10 mouse cellular contexts compared by ENCODE assay signal in genomic region chr2:13672946-13673345, GRCm38 (mm10).
DNase-seq lines count a peak whose midpoint lies in the region; ATAC-seq and TF ChIP-seq lines count a peak whose summit lies in the region.
"Had no signal": no experiment of that assay in that cellular context is flagged by ENCODE, and none has a peak within 500 bp of the region (broad histone marks: within the 10 kb centered on the region; RNA-seq: fewer than 3 reads in every experiment).

No protein-coding gene starts in this region.

- no peak overlapping the region for H3K9ac ChIP-seq in liver, adult 2 months (ENCODE audit: low read depth, low read length)
- H3K9ac ChIP-seq in liver, embryonic 12.5 days: no peak overlapping the region
- no peak overlapping the region for H3K9ac ChIP-seq in neural tube, embryonic 11.5 days (ENCODE audit: low read length)
- H3K9ac ChIP-seq in heart, embryonic 12.5 days: no peak overlapping the region
- H3K9ac ChIP-seq: heart, embryonic 13.5 days had no signal

- H3K79me2 ChIP-seq in liver, adult 2 months (ENCODE audit: control insufficient read depth, insufficient read depth, low read length): no peaks in the 10 kb centered on the region

- H3K9me3 ChIP-seq in liver, embryonic 12.5 days (replicated peaks): no peaks in the 10 kb centered on the region
- no peaks in the 10 kb centered on the region for H3K9me3 ChIP-seq in neural tube, embryonic 11.5 days (ENCODE audit: control insufficient read depth, low read length)
- no peaks in the 10 kb centered on the region; the same call in 1 of the 2 replicates for H3K9me3 ChIP-seq in heart, embryonic 12.5 days (replicated peaks)
- H3K9me3 ChIP-seq: heart, embryonic 13.5 days had no signal

- no peak for TF ChIP-seq POLR2A in liver, adult 2 months (IDR thresholded peaks at IDR 0.05; ENCODE audit: extremely low read depth, insufficient read depth, low read length)
- TF ChIP-seq POLR2A in cortical plate, adult 2 months (IDR thresholded peaks at IDR 0.05; ENCODE audit: extremely low read depth, insufficient read depth, low read length): no peak

- ATAC-seq in liver, embryonic 12.5 days: no peak
- ATAC-seq in neural tube, embryonic 11.5 days (ENCODE audit: insufficient read depth, low FRiP score, low TSS enrichment): no peak
- no peak for ATAC-seq in heart, embryonic 12.5 days (ENCODE audit: insufficient number of reproducible peaks, low FRiP score)

- peak; percentile 58 for TF ChIP-seq CTCF in liver, adult 2 months (IDR thresholded peaks at IDR 0.05; ENCODE audit: low read depth, low read length)
- TF ChIP-seq CTCF in cortical plate, adult 2 months (IDR thresholded peaks at IDR 0.05; ENCODE audit: extremely low read depth, insufficient read depth, low read length): 0 out of 2 replicates have a peak, but pooled peaks have one; percentile 14

- H3K27ac ChIP-seq in liver, adult 2 months (replicated peaks; ENCODE audit: insufficient read depth, low read depth, low read length): no peak overlapping the region
- H3K27ac ChIP-seq in liver, embryonic 12.5 days: no peak overlapping the region
- H3K27ac ChIP-seq in cortical plate, adult 2 months (ENCODE audit: insufficient read depth, low read length): no peak overlapping the region
- no peak overlapping the region for H3K27ac ChIP-seq in neural tube, embryonic 11.5 days (ENCODE audit: low read depth, low read length)
- H3K27ac ChIP-seq in heart, embryonic 12.5 days (ENCODE audit: poor library complexity, severe bottlenecking): no peak overlapping the region
- H3K27ac ChIP-seq: heart, embryonic 13.5 days; macrophage had no signal

- no peak overlapping the region for H3K4me3 ChIP-seq in liver, adult 2 months (ENCODE audit: insufficient read depth, low read depth, low read length)
- H3K4me3 ChIP-seq in liver, embryonic 12.5 days: no peak overlapping the region
- no peak overlapping the region for H3K4me3 ChIP-seq in cortical plate, adult 2 months (ENCODE audit: insufficient read depth, low read length)
- H3K4me3 ChIP-seq in neural tube, embryonic 11.5 days (ENCODE audit: low read depth, low read length): no peak overlapping the region
- H3K4me3 ChIP-seq in heart, embryonic 12.5 days: no peak overlapping the region
- H3K4me3 ChIP-seq: heart, embryonic 13.5 days had no signal

- no peak overlapping the region for H3K4me2 ChIP-seq in liver, embryonic 12.5 days
- no peak overlapping the region for H3K4me2 ChIP-seq in neural tube, embryonic 11.5 days (ENCODE audit: low read depth)
- no peak overlapping the region for H3K4me2 ChIP-seq in heart, embryonic 12.5 days
- H3K4me2 ChIP-seq: heart, embryonic 13.5 days had no signal

- WGBS in liver, adult 2 months: 73% methylated on average over 3 of the region's 3 CpGs
- WGBS in liver, embryonic 12.5 days (ENCODE audit: insufficient replicate concordance): 51% methylated on average over 3 of the region's 3 CpGs
- 70% methylated on average over 3 of the region's 3 CpGs for WGBS in neural tube, embryonic 11.5 days
- 59% methylated on average over 3 of the region's 3 CpGs for WGBS in heart, embryonic 12.5 days

- no peaks in the 10 kb centered on the region for H3K4me1 ChIP-seq in liver, adult 2 months (ENCODE audit: control insufficient read depth, insufficient read depth, low read length)
- H3K4me1 ChIP-seq in liver, embryonic 12.5 days: no peaks in the 10 kb centered on the region
- H3K4me1 ChIP-seq in cortical plate, adult 2 months (ENCODE audit: control insufficient read depth, insufficient read depth, low read length): no peaks in the 10 kb centered on the region
- no peaks in the 10 kb centered on the region; the same call in 1 of the 2 replicates for H3K4me1 ChIP-seq in neural tube, embryonic 11.5 days (ENCODE audit: control insufficient read depth, insufficient read depth, low read length)
- no peaks in the 10 kb centered on the region for H3K4me1 ChIP-seq in heart, embryonic 12.5 days (replicated peaks)
- H3K4me1 ChIP-seq: heart, embryonic 13.5 days had no signal

- no peaks in the 10 kb centered on the region for H3K36me3 ChIP-seq in liver, adult 2 months (ENCODE audit: control insufficient read depth, insufficient read depth, low read length)
- no peaks in the 10 kb centered on the region for H3K36me3 ChIP-seq in liver, embryonic 12.5 days
- H3K36me3 ChIP-seq in neural tube, embryonic 11.5 days (ENCODE audit: control insufficient read depth, insufficient read depth, low read length): no peaks in the 10 kb centered on the region
- no peaks in the 10 kb centered on the region for H3K36me3 ChIP-seq in heart, embryonic 12.5 days
- H3K36me3 ChIP-seq: heart, embryonic 13.5 days had no signal

- H3K27me3 ChIP-seq in liver, adult 2 months (ENCODE audit: control insufficient read depth, insufficient read depth, low read length): no peaks in the 10 kb centered on the region
- H3K27me3 ChIP-seq in liver, embryonic 12.5 days (replicated peaks): no peaks in the 10 kb centered on the region
- no peaks in the 10 kb centered on the region for H3K27me3 ChIP-seq in neural tube, embryonic 11.5 days (ENCODE audit: control insufficient read depth, insufficient read depth, low read length)
- H3K27me3 ChIP-seq in heart, embryonic 12.5 days (replicated peaks): no peaks in the 10 kb centered on the region
- H3K27me3 ChIP-seq: heart, embryonic 13.5 days had no signal

- peak; percentile 28 for DNase-seq in adrenal gland, postnatal 14 days
- no peak for DNase-seq in adrenal gland, postnatal 4 days (ENCODE audit: low spot score in 2 of 2)
- DNase-seq in liver, adult 2 months (ENCODE audit: extremely low read depth, low read depth, low spot score): no peak
- peak; percentile 19 for DNase-seq in neural tube, embryonic 11.5 days (ENCODE audit: low spot score)
- DNase-seq in heart, adult 9 months (ENCODE audit: low spot score in 2 of 2): no peak

Comparison
In these comparisons a context has a peak if more than half of its experiments do, and no peak if none do; other contexts are left out.
1. DNase-seq: peak in adrenal gland, postnatal 14 days (single experiment) and neural tube, embryonic 11.5 days (single experiment); none in adrenal gland, postnatal 4 days (0 of 2), liver, adult 2 months (single experiment) and heart, adult 9 months (0 of 2).